Mouse (Mus musculus): ENCODE results near the gene Nepro. TPM values are rescaled to one million over a fixed set of nuclear protein-coding genes. Genes with fewer than 3 reads are reported as not detected.
A peak's percentile ranks its signal among the peaks of the same experiment; 100 is the strongest.

Nepro gene
- polyA plus RNA-seq, 1 experiment from 2014 or later: 2.3 TPM

DNA sequence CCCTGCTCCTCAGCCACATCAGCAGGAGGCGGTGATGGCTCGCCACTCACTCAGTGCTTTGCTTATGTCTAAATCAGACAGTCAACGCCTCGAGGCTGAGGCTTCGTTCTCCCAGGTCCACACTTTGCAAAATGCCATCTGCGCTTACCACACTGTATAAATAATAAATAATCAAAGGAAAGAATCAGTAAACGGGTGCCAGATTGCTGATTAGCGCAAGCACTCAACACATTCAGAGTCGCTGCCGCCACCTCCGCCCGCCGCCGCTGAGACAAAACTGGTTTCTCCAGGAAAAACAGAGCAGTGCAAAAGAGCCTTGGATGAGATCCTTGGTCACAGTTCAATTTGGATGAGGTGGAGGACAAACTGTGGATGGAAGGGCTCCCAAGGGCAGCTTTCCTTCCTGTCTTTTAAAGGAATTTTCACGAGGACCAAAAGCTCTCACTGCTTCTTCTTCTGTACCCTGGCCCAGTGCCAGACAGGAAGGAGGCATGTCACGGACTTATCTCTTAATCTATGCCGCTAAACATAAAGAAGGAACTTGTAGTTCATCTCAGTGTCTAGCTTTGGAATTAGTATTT, 32.5 kb upstream of the Nepro start:
- ATAC-seq: no peak
- no peak overlapping the region for H3K4me3 ChIP-seq (ENCODE audit: low read depth, low read length)
- no peaks in the 10 kb centered on the region for H3K9me3 ChIP-seq (ENCODE audit: control insufficient read depth)
- no peak overlapping the region for H3K9ac ChIP-seq (ENCODE audit: low read depth, low read length)
- no peak for TF ChIP-seq CTCF (IDR thresholded peaks at IDR 0.05; ENCODE audit: low read depth)
- H3K27ac ChIP-seq (ENCODE audit: low read depth, low read length): no peak overlapping the region
- H3K4me2 ChIP-seq (replicated peaks; ENCODE audit: low read depth): peak overlapping the region; percentile 32; the same call in 1 of the 2 replicates
- 44% methylated on average over 17 of the region's 17 CpGs for WGBS
- H3K4me1 ChIP-seq (replicated peaks; ENCODE audit: control insufficient read depth, insufficient read depth, low read length): peaks cover 3% of the 10 kb centered on the region; the same call in 1 of the 2 replicates
- no peaks in the 10 kb centered on the region for H3K36me3 ChIP-seq (ENCODE audit: control insufficient read depth, insufficient read depth)
- no peaks in the 10 kb centered on the region for H3K27me3 ChIP-seq (replicated peaks; ENCODE audit: control insufficient read depth, insufficient read depth, low read length)

DNA sequence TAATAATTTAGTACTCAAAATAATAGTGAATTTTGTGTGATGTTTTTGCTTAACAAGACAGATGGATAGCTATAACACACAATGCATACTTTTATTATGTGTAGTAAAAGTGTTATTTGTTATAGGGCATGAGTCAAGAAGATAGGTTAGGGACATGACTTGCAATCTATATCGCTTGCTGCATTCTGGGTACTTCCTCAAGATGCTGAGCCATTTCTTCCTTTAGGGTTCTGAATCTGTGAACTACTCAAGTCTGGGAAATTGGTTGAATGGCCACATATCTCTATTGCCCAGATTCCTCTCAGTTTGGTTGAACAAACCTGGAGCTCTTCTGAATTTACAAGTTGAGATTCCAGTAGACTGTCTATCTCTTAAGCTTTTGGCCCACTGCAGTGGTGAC, 31.6 kb upstream of the Nepro start:
- Histone ChIP-seq H3K4me3 (ENCODE audit: low read depth, low read length) (no peak overlapping the region), H3K36me3 (ENCODE audit: control insufficient read depth, insufficient read depth) (no peaks in the 10 kb centered on the region), H3K4me2 (replicated peaks; ENCODE audit: low read depth) (no peak overlapping the region), H3K9ac (ENCODE audit: low read depth, low read length) (no peak overlapping the region), H3K27ac (ENCODE audit: low read depth, low read length) (no peak overlapping the region), H3K4me1 (replicated peaks; ENCODE audit: control insufficient read depth, insufficient read depth, low read length) (peaks cover 10% of the 10 kb centered on the region; the same call in 1 of the 2 replicates), H3K9me3 (ENCODE audit: control insufficient read depth) (no peaks in the 10 kb centered on the region), H3K27me3 (replicated peaks; ENCODE audit: control insufficient read depth, insufficient read depth, low read length) (no peaks in the 10 kb centered on the region)
- no peak for TF ChIP-seq CTCF (IDR thresholded peaks at IDR 0.05; ENCODE audit: low read depth)
- WGBS: 83% methylated on average over 1 of the region's 1 CpGs
- ATAC-seq: no peak

DNA sequence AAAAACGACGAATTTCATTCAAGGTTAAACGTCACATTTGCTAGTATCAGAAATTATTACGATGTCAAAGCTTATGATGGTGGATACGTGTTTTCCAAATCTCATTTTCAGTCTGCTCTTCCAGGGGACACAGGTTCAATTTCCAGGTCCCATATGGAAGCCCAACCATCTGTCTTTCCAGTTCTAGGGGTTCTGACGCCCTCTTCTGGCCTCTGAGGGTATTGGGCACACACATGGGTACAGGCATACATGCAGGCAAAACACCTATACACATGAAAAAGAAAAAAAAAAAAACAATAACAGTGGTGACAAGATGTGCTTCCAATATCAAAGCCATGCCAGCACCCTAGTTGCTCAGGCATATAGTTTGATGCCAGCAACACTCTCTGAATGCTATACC, 30.4 kb upstream of the Nepro start:
- Histone ChIP-seq H3K9ac (ENCODE audit: low read depth, low read length) (no peak overlapping the region), H3K27ac (ENCODE audit: low read depth, low read length) (no peak overlapping the region), H3K9me3 (ENCODE audit: control insufficient read depth) (no peaks in the 10 kb centered on the region), H3K36me3 (ENCODE audit: control insufficient read depth, insufficient read depth) (no peaks in the 10 kb centered on the region), H3K4me2 (replicated peaks; ENCODE audit: low read depth) (no peak overlapping the region), H3K4me3 (ENCODE audit: low read depth, low read length) (no peak overlapping the region), H3K27me3 (replicated peaks; ENCODE audit: control insufficient read depth, insufficient read depth, low read length) (no peaks in the 10 kb centered on the region), H3K4me1 (replicated peaks; ENCODE audit: control insufficient read depth, insufficient read depth, low read length) (peaks cover 17% of the 10 kb centered on the region; the same call in 1 of the 2 replicates)
- peak; percentile 40; the same call in 1 of the 2 replicates for TF ChIP-seq CTCF (IDR thresholded peaks at IDR 0.05; ENCODE audit: low read depth)
- 74% methylated on average over 6 of the region's 6 CpGs for WGBS
- no peak for ATAC-seq

DNA sequence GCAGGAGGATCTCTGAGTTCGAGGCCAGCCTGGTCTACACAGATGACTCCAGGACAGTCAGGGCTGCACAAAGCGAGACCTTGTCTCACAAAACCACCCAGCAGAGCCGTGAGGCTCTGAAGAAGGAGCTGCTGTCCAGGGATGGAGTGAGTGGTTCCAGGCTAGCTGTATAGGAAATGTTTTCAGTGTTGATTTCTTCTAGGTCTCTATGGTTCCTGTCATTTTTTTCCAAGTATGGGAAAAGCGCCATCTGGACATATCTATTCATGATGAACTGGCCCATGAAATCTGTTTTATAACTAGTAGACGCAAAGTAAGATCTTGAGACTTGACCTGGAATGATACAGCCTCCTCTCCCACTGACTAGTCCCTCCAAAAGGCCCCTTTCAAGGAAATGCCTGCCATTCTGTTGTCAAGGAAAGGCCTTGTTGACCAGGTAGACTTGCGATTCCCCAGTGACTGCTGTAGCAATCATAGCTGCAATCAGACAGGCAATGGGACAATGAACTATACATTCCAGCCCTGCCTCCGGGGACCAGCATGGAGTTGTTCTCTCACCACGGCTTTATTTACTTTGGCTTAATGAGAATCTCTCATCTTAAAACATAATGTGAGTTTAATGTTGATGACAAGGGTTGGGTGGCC, 28.8 kb upstream of the Nepro start:
- Histone ChIP-seq H3K9ac (ENCODE audit: low read depth, low read length) (no peak overlapping the region), H3K9me3 (ENCODE audit: control insufficient read depth) (no peaks in the 10 kb centered on the region), H3K4me2 (replicated peaks; ENCODE audit: low read depth) (no peak overlapping the region), H3K4me1 (replicated peaks; ENCODE audit: control insufficient read depth, insufficient read depth, low read length) (peaks cover 17% of the 10 kb centered on the region; the same call in 1 of the 2 replicates), H3K27ac (ENCODE audit: low read depth, low read length) (no peak overlapping the region), H3K27me3 (replicated peaks; ENCODE audit: control insufficient read depth, insufficient read depth, low read length) (no peaks in the 10 kb centered on the region), H3K36me3 (ENCODE audit: control insufficient read depth, insufficient read depth) (no peaks in the 10 kb centered on the region), H3K4me3 (ENCODE audit: low read depth, low read length) (no peak overlapping the region)
- no peak for ATAC-seq
- no peak for TF ChIP-seq CTCF (IDR thresholded peaks at IDR 0.05; ENCODE audit: low read depth)
- WGBS: 62% methylated on average over 8 of the region's 8 CpGs

DNA sequence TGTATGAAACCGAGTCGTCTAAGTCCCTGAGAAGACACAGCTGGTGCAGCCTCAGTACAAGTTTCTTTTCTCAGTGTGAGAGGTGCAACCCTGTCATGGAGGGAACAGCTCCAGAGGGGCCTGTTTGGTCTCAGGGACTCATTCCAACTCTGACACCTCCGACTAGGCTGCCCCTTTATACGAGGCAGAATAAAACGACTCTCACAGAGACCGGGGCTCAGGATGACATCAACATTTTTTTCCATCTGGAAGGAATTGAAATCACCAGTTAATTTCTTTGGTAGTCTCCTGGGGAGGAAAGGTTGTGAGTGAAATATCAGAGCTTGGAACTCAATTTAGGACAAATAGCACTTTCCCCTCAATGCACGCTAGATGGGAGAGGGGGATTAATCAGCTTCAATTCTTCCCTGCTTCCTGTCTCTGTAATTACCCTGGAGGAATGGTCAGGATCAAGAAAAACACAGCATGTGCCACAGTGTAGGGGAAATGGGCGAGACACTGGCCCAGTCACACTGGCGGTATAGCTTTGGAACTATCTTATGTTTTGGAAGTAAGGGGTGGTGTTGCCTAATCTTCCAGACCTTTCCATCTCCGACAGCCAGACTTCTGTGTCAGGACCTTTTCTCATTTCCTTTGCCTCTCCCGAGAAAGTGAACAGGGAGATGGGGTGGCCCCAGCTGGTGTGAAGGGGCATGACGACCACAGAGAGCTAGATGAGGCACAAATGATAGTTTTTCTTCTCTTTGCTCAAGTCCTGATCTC, 28.1 kb upstream of the Nepro start:
- Histone ChIP-seq H3K4me2 (replicated peaks; ENCODE audit: low read depth) (no peak overlapping the region), H3K4me3 (ENCODE audit: low read depth, low read length) (no peak overlapping the region), H3K27me3 (replicated peaks; ENCODE audit: control insufficient read depth, insufficient read depth, low read length) (no peaks in the 10 kb centered on the region), H3K9me3 (ENCODE audit: control insufficient read depth) (no peaks in the 10 kb centered on the region), H3K27ac (ENCODE audit: low read depth, low read length) (no peak overlapping the region), H3K9ac (ENCODE audit: low read depth, low read length) (no peak overlapping the region), H3K4me1 (replicated peaks; ENCODE audit: control insufficient read depth, insufficient read depth, low read length) (peaks cover 17% of the 10 kb centered on the region; the same call in 1 of the 2 replicates), H3K36me3 (ENCODE audit: control insufficient read depth, insufficient read depth) (no peaks in the 10 kb centered on the region)
- WGBS: 52% methylated on average over 12 of the region's 12 CpGs
- no peak for ATAC-seq
- TF ChIP-seq CTCF (IDR thresholded peaks at IDR 0.05; ENCODE audit: low read depth): no peak

Data from intestine, postnatal 0 days (tissue).